ENCODE assay signal across 31 mouse cellular contexts in the genomic region with DNA sequence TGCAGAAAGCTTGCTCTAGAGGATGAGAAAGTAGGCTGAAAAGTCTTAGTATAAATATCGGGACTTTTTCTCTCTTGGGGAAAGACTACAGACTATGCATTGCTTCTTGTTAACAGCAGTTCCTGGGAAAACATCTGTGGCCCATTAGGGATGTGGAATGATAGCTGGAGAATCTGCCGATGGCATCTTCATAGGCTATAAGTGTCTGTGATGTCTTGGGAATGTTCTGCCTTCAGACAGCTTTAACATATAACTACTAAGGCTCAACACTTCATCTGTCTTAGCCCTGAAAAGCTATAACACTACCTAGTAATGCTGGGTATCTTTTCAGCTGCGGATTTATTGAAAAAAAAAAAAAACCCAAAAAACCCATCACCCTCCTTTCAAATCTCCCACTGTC.
"Had no signal": no experiment of that assay in that cellular context is flagged by ENCODE, and none has a peak within 500 bp of the region (broad histone marks: within the 10 kb centered on the region; RNA-seq: fewer than 3 reads in every experiment).

No protein-coding gene starts in this region.

- DNase-seq: left cerebral cortex, postnatal 4 days; liver; liver, embryonic 13.5 days; liver, postnatal 0 days; lung, adult 18-20 months; lung, adult 2 months; lung, postnatal 10 days; lung, postnatal 14 days; lung, postnatal 36 days; midbrain, embryonic 14.5 days had no signal

- H3K4me1 ChIP-seq: limb, embryonic 10.5 days; limb, embryonic 12.5 days; limb, embryonic 13.5 days; limb, embryonic 15.5 days; liver, embryonic 12.5 days; liver, embryonic 13.5 days; liver, embryonic 15.5 days; lung, embryonic 15.5 days; midbrain, embryonic 10.5 days; midbrain, embryonic 12.5 days; midbrain, embryonic 13.5 days; midbrain, embryonic 15.5 days; neural tube, embryonic 12.5 days had no signal

- H3K9me3 ChIP-seq: limb, embryonic 10.5 days; limb, embryonic 12.5 days; limb, embryonic 13.5 days; limb, embryonic 15.5 days; liver, embryonic 12.5 days; liver, embryonic 13.5 days; liver, embryonic 15.5 days; lung, embryonic 15.5 days; megakaryocyte, embryonic 14.5 days; midbrain, embryonic 10.5 days; midbrain, embryonic 12.5 days; midbrain, embryonic 13.5 days; midbrain, embryonic 15.5 days; neural tube, embryonic 12.5 days had no signal

- H3K4me2 ChIP-seq: limb, embryonic 12.5 days; limb, embryonic 13.5 days; limb, embryonic 15.5 days; liver, embryonic 11.5 days; liver, embryonic 12.5 days; liver, embryonic 13.5 days; liver, embryonic 15.5 days; lung, embryonic 15.5 days; midbrain, embryonic 11.5 days; midbrain, embryonic 12.5 days; midbrain, embryonic 13.5 days; midbrain, embryonic 15.5 days; neural tube, embryonic 12.5 days had no signal

- H3K9ac ChIP-seq: limb, embryonic 12.5 days; limb, embryonic 13.5 days; limb, embryonic 15.5 days; liver, embryonic 12.5 days; liver, embryonic 13.5 days; liver, embryonic 14.5 days; liver, embryonic 15.5 days; liver, postnatal 0 days; lung, embryonic 15.5 days; midbrain, embryonic 12.5 days; midbrain, embryonic 13.5 days; midbrain, embryonic 15.5 days; neural tube, embryonic 12.5 days had no signal

- ATAC-seq: liver, embryonic 12.5 days; liver, postnatal 0 days; lung, postnatal 0 days; midbrain, embryonic 13.5 days; midbrain, embryonic 15.5 days; midbrain, embryonic 16.5 days had no signal

- H3K27ac ChIP-seq: left cerebral cortex, adult 2 months; limb, embryonic 10.5 days; limb, embryonic 12.5 days; limb, embryonic 13.5 days; limb, embryonic 15.5 days; liver, embryonic 12.5 days; liver, embryonic 13.5 days; liver, embryonic 14.5 days; liver, embryonic 15.5 days; lung, embryonic 15.5 days; macrophage; midbrain, embryonic 10.5 days; midbrain, embryonic 12.5 days; midbrain, embryonic 13.5 days; midbrain, embryonic 15.5 days; neural tube, embryonic 12.5 days had no signal

- H3K27me3 ChIP-seq: limb, embryonic 12.5 days; limb, embryonic 13.5 days; limb, embryonic 15.5 days; liver, embryonic 12.5 days; liver, embryonic 13.5 days; lung, embryonic 15.5 days; megakaryocyte, embryonic 14.5 days; midbrain, embryonic 12.5 days; midbrain, embryonic 13.5 days; midbrain, embryonic 15.5 days; neural tube, embryonic 12.5 days had no signal

- H3K4me3 ChIP-seq: left cerebral cortex, adult 2 months; limb, embryonic 10.5 days; limb, embryonic 12.5 days; limb, embryonic 13.5 days; limb, embryonic 15.5 days; liver, embryonic 12.5 days; liver, embryonic 13.5 days; liver, embryonic 15.5 days; lung, embryonic 15.5 days; megakaryocyte, embryonic 14.5 days; midbrain, embryonic 10.5 days; midbrain, embryonic 12.5 days; midbrain, embryonic 13.5 days; midbrain, embryonic 15.5 days; myocyte; neural tube, embryonic 12.5 days had no signal

- H3K36me3 ChIP-seq: limb, embryonic 10.5 days; limb, embryonic 12.5 days; limb, embryonic 13.5 days; limb, embryonic 15.5 days; liver, embryonic 12.5 days; liver, embryonic 13.5 days; liver, embryonic 15.5 days; lung, embryonic 15.5 days; midbrain, embryonic 10.5 days; midbrain, embryonic 12.5 days; midbrain, embryonic 13.5 days; midbrain, embryonic 15.5 days; neural tube, embryonic 12.5 days had no signal
